Mouse (Mus musculus) kidney, postnatal 36 days (tissue): ENCODE measurements around the gene Ms4a10.

Experiments used
- DNase-seq, 2 experiments: peaks; one replicate each; pipeline ENCODE4 v3.0.0; 2021 to 2022; ENCODE audit warnings: mixed read lengths in 2 of 2

Ms4a10 gene

GRCm38 (mm10) chr19:10974238-10974865 lies at the start of gene Ms4a10:
Gene Ms4a10 (minus strand): TSS chr19:10974670.
- DNase-seq, result no peak

- DNase-seq, result no peak
Observed at GRCm38 (mm10) chr19:11022382-11022781, 47.9 kb upstream of the Ms4a10 start.

GRCm38 (mm10) chr19:11017891-11018290 lies 43.4 kb upstream of the Ms4a10 start, which contains the start of gene Ms4a18:
Gene Ms4a18 (minus strand): TSS chr19:11018031.
- DNase-seq, result no peak

GRCm38 (mm10) chr19:11017251-11017650 lies 42.8 kb upstream of the Ms4a10 start:
- no peak for DNase-seq

GRCm38 (mm10) chr19:11015998-11016397 lies 41.5 kb upstream of the Ms4a10 start:
- no peak for DNase-seq

- DNase-seq, result no peak
Observed at GRCm38 (mm10) chr19:11015468-11015867, 41.0 kb upstream of the Ms4a10 start.

- no peak for DNase-seq
Observed at GRCm38 (mm10) chr19:10993150-10993549, 18.7 kb upstream of the Ms4a10 start, which contains the start of gene Ms4a15. Gene Ms4a15 (minus strand): TSS chr19:10993250.

GRCm38 (mm10) chr19:10991911-10992310 lies 17.4 kb upstream of the Ms4a10 start:
- no peak for DNase-seq

GRCm38 (mm10) chr19:10990751-10991150 lies 16.3 kb upstream of the Ms4a10 start:
- DNase-seq, result no peak

GRCm38 (mm10) chr19:10988563-10988962 lies 14.1 kb upstream of the Ms4a10 start:
- peak in 1 of 2 experiments; percentile 18 for DNase-seq

GRCm38 (mm10) chr19:10985889-10986288 lies 11.4 kb upstream of the Ms4a10 start:
- DNase-seq, result no peak

- no peak for DNase-seq
Observed at GRCm38 (mm10) chr19:10984551-10984950, 10.1 kb upstream of the Ms4a10 start.

- peak; percentile 31 to 82 for DNase-seq
Observed at GRCm38 (mm10) chr19:10983146-10983545, 8.7 kb upstream of the Ms4a10 start.

GRCm38 (mm10) chr19:10980210-10980609 lies 5.7 kb upstream of the Ms4a10 start:
- DNase-seq, result no peak

GRCm38 (mm10) chr19:10979184-10980168 lies 5.0 kb upstream of the Ms4a10 start:
- DNase-seq, result peak; percentile 73 to 90

GRCm38 (mm10) chr19:10976318-10976717 lies 1.8 kb upstream of the Ms4a10 start:
- DNase-seq, result peak in 1 of 2 experiments; percentile 33

GRCm38 (mm10) chr19:10975187-10975586 lies 717 bp upstream of the Ms4a10 start:
- no peak for DNase-seq

GRCm38 (mm10) chr19:10973187-10973586 lies 1.3 kb downstream of the Ms4a10 start:
- no peak for DNase-seq

GRCm38 (mm10) chr19:10972660-10973059 lies 1.8 kb downstream of the Ms4a10 start:
- no peak for DNase-seq

GRCm38 (mm10) chr19:10970457-10970856 lies 4.0 kb downstream of the Ms4a10 start:
- DNase-seq, result no peak

- peak in 1 of 2 experiments; percentile 33 for DNase-seq
Observed at GRCm38 (mm10) chr19:10968578-10968977, 5.9 kb downstream of the Ms4a10 start.

- no peak for DNase-seq
Observed at GRCm38 (mm10) chr19:10965721-10966120, 8.7 kb downstream of the Ms4a10 start.

- no peak for DNase-seq
Observed at GRCm38 (mm10) chr19:10959978-10960346, 14.5 kb downstream of the Ms4a10 start.
